Mouse (Mus musculus) embryonic facial prominence, embryonic 14.5 days (tissue): Measurements from ENCODE around the gene Rbfox3. TPM values are rescaled to one million over a fixed set of nuclear protein-coding genes. Genes with fewer than 3 reads are reported as not detected.
A peak's percentile ranks its signal among the peaks of the same experiment; 100 is the strongest.

Experiments
- ATAC-seq: fragments of 200-750 bp; cut with Nextera tagmentation; 2 replicates; pipeline ENCODE4 v1.8.0; 2017; ENCODE audit warnings: low read depth, moderate number of reproducible peaks, moderate TSS enrichment
- DNase-seq: peaks from one replicate; pipeline ENCODE4 v3.0.0-alpha.2; 2015; ENCODE audit warnings: low spot score
- H3K27ac ChIP-seq: fragments of 300-500 bp; sonication (generic); replicated peaks from 2 replicates; pipeline ENCODE4 v1.5.1; 2014; ENCODE audit warnings: low read depth, mild to moderate bottlenecking, low read length, moderate library complexity
- H3K27me3 ChIP-seq: fragments of 300-500 bp; sonication (generic); replicated peaks from 2 replicates; pipeline ENCODE4 v1.6.1; 2014; ENCODE audit warnings: low read length; ENCODE audit not compliant: control insufficient read depth, insufficient read depth
- H3K36me3 ChIP-seq: fragments of 300-500 bp; sonication (generic); 2 replicates; pipeline ENCODE4 v1.6.1; 2014; ENCODE audit warnings: low read length, mixed read lengths; ENCODE audit not compliant: control insufficient read depth, insufficient read depth
- H3K4me1 ChIP-seq: fragments of 300-500 bp; sonication (generic); 2 replicates; pipeline ENCODE4 v1.6.1; 2014; ENCODE audit warnings: antibody characterized with exemption, low read length; ENCODE audit not compliant: control insufficient read depth, insufficient read depth
- H3K4me2 ChIP-seq: fragments of 300-500 bp; sonication (generic); 2 replicates; pipeline ENCODE4 v1.6.1; 2014; ENCODE audit warnings: low read depth, mild to moderate bottlenecking, low read length, moderate library complexity, mixed read lengths
- H3K4me3 ChIP-seq: fragments of 300-500 bp; sonication (generic); 2 replicates; pipeline ENCODE4 v1.5.1; 2014; ENCODE audit warnings: low read depth, mild to moderate bottlenecking, low read length
- H3K9ac ChIP-seq: fragments of 300-500 bp; sonication (generic); 2 replicates; pipeline ENCODE4 v1.6.1; 2014; ENCODE audit warnings: low read depth, mild to moderate bottlenecking, low read length, moderate library complexity, mixed read lengths
- H3K9me3 ChIP-seq: fragments of 300-500 bp; sonication (generic); 2 replicates; pipeline ENCODE4 v1.6.1; 2016; ENCODE audit warnings: low read length; ENCODE audit not compliant: control insufficient read depth
- WGBS: fragments of 180-500 bp; shearing (Covaris S2); extraction: QIAGEN DNeasy Blood & Tissue Kit; methylation state at CpG from one replicate; pipeline ENCODE4 v1.1.7; 2014; 5-methylcytosine and 5-hydroxymethylcytosine counted together
- polyA plus RNA-seq: library from polyadenylated mRNA; unstranded; fragments of >200 nt; fragmentation: Nextera tagmentation; extraction: Ambion mirVana; gene quantifications from 2 replicates; pipeline ENCODE4 v1.2.1, GENCODE M21; 2014

Rbfox3 gene
- polyA plus RNA-seq, 1 experiment from 2014 or later, result 3.4 TPM

- WGBS, result 78% methylated on average over 10 of the region's 10 CpGs
- no peaks in the 10 kb centered on the region for H3K27me3 ChIP-seq
- H3K9me3 ChIP-seq, result no peaks in the 10 kb centered on the region
- no peak overlapping the region for H3K9ac ChIP-seq
- H3K27ac ChIP-seq, result no peak overlapping the region
- no peak overlapping the region for H3K4me3 ChIP-seq
- DNase-seq, result no peak
- no peaks in the 10 kb centered on the region for H3K4me1 ChIP-seq
- H3K36me3 ChIP-seq, result no peaks in the 10 kb centered on the region
- ATAC-seq, result no peak
- no peak overlapping the region for H3K4me2 ChIP-seq
Observed at GRCm38 (mm10) chr11:118832793-118833481, 78.5 kb downstream of the Rbfox3 start.

DNA sequence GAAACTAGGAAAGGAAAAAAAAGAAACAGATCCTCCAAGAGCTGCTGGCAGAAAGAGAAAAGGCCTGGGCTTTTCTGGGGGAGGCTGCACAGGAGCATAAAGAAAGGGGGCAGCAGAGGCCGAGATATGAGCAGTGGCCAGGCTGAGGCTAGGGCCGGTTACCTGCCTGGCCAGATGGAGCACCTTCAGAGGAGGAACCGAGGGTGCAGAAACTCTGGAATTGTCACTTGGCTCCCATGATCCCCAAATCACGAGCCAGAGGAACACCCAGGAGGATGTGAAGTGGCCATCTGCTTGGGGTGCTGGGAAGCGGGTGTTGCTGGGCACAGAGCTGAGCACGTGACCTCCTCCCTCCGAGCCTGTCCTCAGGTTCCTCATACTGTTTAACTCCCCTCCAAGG, 79.7 kb downstream of the Rbfox3 start:
- Histone ChIP-seq H3K4me1 (no peaks in the 10 kb centered on the region), H3K9me3 (no peaks in the 10 kb centered on the region), H3K9ac (no peak overlapping the region), H3K36me3 (no peaks in the 10 kb centered on the region), H3K4me3 (no peak overlapping the region), H3K27ac (no peak overlapping the region), H3K4me2 (no peak overlapping the region), H3K27me3 (no peaks in the 10 kb centered on the region)
- DNase-seq (no peak), ATAC-seq (no peak)
- WGBS, result 73% methylated on average over 5 of the region's 7 CpGs

DNA sequence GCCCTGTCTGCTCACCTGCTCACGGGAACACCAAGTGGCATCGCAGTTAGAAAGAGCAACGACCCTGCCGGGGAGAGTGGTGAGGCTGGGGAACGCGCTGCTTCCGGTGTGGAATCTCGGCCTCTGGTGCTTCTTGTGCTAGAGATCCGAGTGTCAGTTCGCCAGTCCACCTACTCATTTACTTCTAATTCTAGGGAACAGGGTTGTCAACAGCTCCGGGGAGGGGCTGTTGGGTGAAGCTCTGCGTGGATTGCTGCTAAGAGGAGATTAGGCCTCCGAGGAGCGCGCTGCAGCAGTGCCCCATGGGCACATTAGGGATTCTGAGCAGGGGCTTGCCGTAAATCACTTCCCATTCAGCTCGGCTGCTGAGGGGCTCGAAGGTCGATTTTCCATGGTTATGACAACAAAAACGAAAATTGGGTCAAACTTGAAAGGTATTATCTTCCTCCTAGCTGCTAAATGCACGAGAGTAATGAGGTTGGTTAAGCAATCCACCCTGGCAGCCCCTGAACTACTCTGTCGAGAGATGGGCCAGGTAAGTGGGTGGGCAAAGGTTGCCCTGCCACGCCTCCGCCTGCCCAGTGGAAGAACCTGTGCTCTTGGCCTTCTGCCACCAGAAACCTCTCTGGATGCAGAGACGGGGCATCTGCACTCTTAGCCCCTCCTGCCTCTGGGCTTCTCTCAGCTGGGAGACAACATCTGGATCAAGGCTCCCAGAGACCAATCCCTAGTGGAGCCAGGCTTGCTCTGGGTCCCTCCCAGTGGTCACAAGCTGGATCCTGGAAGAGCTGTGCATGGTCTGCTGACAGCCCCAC, 85.9 kb downstream of the Rbfox3 start:
- WGBS, result 56% methylated on average over 25 of the region's 25 CpGs
- Histone ChIP-seq H3K27me3 (no peaks in the 10 kb centered on the region), H3K36me3 (no peaks in the 10 kb centered on the region), H3K4me2 (no peak overlapping the region), H3K27ac (no peak overlapping the region), H3K9me3 (no peaks in the 10 kb centered on the region), H3K4me1 (no peaks in the 10 kb centered on the region; the same call in 1 of the 2 replicates), H3K9ac (no peak overlapping the region), H3K4me3 (no peak overlapping the region)
- ATAC-seq, result no peak
- DNase-seq, result no peak

DNA sequence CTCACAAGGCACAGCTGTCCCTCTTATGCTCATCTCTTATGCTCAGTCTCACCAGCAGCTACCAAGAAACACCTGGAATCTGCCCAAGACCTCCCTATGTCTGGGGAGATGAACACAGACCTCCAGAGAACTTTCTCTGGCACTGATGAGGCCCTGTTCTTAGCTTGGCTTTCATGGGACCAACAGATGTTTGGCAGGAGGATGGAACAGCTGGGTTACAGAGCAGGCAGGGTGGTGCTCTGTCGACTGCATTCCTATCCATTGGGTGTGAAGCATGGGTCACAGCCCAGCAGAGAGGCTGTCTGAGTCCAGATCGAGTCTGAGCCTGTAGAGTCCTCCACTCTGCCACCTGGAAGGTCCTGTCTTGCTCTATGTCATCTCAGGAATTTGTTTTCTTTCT, 90.0 kb downstream of the Rbfox3 start:
- H3K9ac ChIP-seq, result no peak overlapping the region
- no peak overlapping the region for H3K4me3 ChIP-seq
- no peaks in the 10 kb centered on the region for H3K9me3 ChIP-seq
- H3K36me3 ChIP-seq, result no peaks in the 10 kb centered on the region
- H3K4me2 ChIP-seq, result no peak overlapping the region
- no peak overlapping the region for H3K27ac ChIP-seq
- H3K4me1 ChIP-seq, result no peaks in the 10 kb centered on the region; the same call in 1 of the 2 replicates
- WGBS, result 27% methylated on average over 2 of the region's 2 CpGs
- DNase-seq (peak; percentile 26), ATAC-seq (peak; percentile 53; the same call in 1 of the 2 replicates)
- no peaks in the 10 kb centered on the region for H3K27me3 ChIP-seq

- WGBS, result 95% methylated on average over 8 of the region's 8 CpGs
- Histone ChIP-seq H3K4me1 (no peaks in the 10 kb centered on the region), H3K9ac (no peak overlapping the region)
Observed at GRCm38 (mm10) chr11:118818528-118818927, 92.9 kb downstream of the Rbfox3 start.

DNA sequence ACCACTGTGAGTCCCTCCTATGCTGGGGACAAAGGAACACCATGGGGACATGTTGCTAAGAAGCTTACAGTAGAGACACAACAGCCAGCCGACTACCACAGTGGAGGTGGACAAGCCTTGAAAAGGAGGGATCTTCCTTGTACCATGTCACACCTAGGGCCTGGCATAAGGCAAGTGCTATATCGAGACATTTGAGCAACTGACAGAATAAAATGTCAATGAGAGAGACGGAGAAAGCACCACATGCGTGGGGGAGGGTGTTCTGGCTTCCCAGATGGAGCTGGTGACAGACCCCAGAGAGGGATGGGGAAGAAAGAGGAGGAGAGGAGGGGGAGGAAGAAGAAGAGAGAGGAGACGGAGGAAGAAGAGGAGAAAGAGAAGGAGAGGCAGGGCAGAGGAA, 96.3 kb downstream of the Rbfox3 start:
- no peak overlapping the region for H3K4me2 ChIP-seq
- no peaks in the 10 kb centered on the region for H3K9me3 ChIP-seq
- no peak overlapping the region for H3K27ac ChIP-seq
- no peaks in the 10 kb centered on the region for H3K27me3 ChIP-seq
- H3K9ac ChIP-seq, result no peak overlapping the region
- WGBS, result 69% methylated on average over 5 of the region's 5 CpGs
- H3K36me3 ChIP-seq, result no peaks in the 10 kb centered on the region
- ATAC-seq, result no peak
- no peak overlapping the region for H3K4me3 ChIP-seq
- no peaks in the 10 kb centered on the region for H3K4me1 ChIP-seq
- no peak for DNase-seq

More at GRCm38 (mm10) chr11:118818528-118818927, 92.9 kb downstream of the Rbfox3 start:
- DNase-seq, result no peak
- Histone ChIP-seq H3K4me3 (no peak overlapping the region), H3K27ac (no peak overlapping the region), H3K9me3 (no peaks in the 10 kb centered on the region), H3K36me3 (no peaks in the 10 kb centered on the region), H3K27me3 (no peaks in the 10 kb centered on the region), H3K4me2 (no peak overlapping the region)
- no peak for ATAC-seq

DNA sequence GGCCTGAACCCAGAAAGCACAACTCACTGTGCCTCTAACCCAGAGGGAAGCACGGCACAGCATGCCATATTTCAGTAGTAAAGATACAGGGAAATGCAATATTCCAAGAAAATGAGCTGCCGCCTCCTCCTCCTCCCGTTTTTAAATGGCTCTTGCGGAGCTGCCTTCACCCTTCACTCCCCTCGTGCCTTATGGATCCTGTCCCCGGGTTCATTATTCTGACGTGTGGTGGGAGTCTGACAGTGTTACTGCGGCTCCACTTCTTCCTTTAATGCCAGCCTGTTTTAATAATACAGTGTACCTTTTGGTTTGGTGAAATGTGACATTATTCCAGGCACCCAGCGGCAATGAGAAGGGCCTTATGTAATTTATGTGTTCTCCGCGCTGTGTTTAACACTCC, 97.5 kb downstream of the Rbfox3 start:
- Histone ChIP-seq H3K4me3 (no peak overlapping the region), H3K27ac (no peak overlapping the region), H3K4me2 (no peak overlapping the region), H3K9me3 (no peaks in the 10 kb centered on the region), H3K4me1 (no peaks in the 10 kb centered on the region), H3K27me3 (no peaks in the 10 kb centered on the region), H3K9ac (no peak overlapping the region), H3K36me3 (no peaks in the 10 kb centered on the region)
- no peak for DNase-seq
- WGBS, result 49% methylated on average over 11 of the region's 11 CpGs
- no peak for ATAC-seq

GRCm38 (mm10) chr11:118811404-118811803, 100.0 kb downstream of the Rbfox3 start:
- H3K4me1 ChIP-seq, result no peaks in the 10 kb centered on the region
- H3K9me3 ChIP-seq, result no peaks in the 10 kb centered on the region
- no peak overlapping the region for H3K27ac ChIP-seq
- WGBS, result 83% methylated on average over 7 of the region's 7 CpGs
- H3K27me3 ChIP-seq, result no peaks in the 10 kb centered on the region
- H3K4me3 ChIP-seq, result no peak overlapping the region
- H3K36me3 ChIP-seq, result no peaks in the 10 kb centered on the region
- DNase-seq, result no peak
- H3K4me2 ChIP-seq, result no peak overlapping the region
- no peak for ATAC-seq
- H3K9ac ChIP-seq, result no peak overlapping the region
